Mouse (Mus musculus) bone marrow macrophage, adult 2 months (primary cell): ENCODE results near the gene Otub1.

ENCODE experiments used
- CTCF ChIP-seq: IDR thresholded peaks from 2 replicates; pipeline ENCODE4 v1.5.1; 2012; ENCODE audit warnings: low read depth, mild to moderate bottlenecking, low read length, moderate library complexity
- POLR2A ChIP-seq: IDR thresholded peaks from 2 replicates; pipeline ENCODE4 v1.6.1; 2012; ENCODE audit warnings: mild to moderate bottlenecking, low read depth, low read length, borderline replicate concordance

DNA sequence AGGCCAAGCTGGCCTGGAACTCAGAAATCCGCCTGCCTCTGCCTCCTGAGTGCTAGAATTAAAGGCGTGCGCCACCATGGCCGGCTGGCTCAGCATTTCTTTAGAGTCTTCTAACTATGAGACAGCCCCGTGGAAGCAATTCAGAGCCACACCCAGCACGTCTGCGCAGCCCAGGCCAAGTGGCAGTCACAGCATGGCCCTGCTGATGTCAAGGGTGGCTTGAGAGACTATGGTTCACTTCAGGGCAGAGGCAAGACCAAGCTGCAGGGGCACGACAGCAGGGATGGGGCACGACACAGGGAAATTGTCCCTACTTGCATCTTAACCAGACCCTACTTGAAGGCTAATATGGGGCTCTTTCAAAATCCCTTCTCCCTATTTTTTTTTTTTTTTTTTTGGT, 29.3 kb upstream of the Otub1 start:
- TF ChIP-seq CTCF = no peak
- no peak for TF ChIP-seq POLR2A
